Mouse (Mus musculus) retina, postnatal 7 days (tissue): Measurements from ENCODE around the gene Pabpn1l.

Source experiments
- DNase-seq: peaks from one replicate; pipeline ENCODE4 v3.0.0-alpha.2; 2012; ENCODE audit warnings: low read depth, low spot score

Pabpn1l gene

DNA sequence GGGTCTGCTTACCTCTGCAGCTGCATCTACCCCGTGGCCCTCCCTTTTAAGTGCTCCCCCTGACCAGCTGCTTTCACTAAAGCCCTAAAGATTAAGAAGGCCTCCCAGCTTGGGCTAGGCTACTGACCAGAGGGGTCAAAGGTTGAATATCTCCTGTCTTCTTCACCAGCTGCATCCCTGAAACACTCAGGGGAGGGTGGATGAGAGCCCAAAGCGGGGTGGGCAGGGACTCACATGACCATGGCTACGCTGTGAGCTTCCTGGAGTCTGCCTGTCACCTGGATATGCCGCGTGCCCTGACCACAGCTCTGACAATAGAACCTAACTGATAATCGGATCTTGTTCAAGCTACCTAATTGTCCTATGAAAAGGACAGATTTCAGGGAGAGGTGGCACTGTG is at the start of gene Pabpn1l:
Gene Pabpn1l (minus strand): TSS at position 13 of the 400 bp plus-strand sequence.
- DNase-seq = no peak

DNA sequence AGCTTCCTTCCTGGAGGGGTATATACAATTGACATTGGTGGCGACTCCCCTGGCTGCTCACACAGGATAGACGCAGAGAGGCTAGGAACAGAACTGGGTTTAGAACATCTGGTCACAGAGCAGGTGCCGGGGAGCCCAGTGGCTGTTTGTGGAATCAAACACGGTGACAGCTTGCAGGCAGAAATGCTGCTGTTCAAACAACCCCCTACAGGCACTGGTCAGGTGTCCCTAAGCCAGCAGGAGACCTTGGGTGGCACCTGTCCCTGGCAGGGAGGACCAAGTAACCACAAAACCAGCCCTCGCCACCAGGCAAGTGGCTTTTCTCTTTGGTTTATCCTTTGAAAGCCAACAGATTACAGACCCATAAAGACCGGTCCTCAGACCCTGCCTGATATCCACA is 49.4 kb upstream of the Pabpn1l start:
- no peak for DNase-seq

DNA sequence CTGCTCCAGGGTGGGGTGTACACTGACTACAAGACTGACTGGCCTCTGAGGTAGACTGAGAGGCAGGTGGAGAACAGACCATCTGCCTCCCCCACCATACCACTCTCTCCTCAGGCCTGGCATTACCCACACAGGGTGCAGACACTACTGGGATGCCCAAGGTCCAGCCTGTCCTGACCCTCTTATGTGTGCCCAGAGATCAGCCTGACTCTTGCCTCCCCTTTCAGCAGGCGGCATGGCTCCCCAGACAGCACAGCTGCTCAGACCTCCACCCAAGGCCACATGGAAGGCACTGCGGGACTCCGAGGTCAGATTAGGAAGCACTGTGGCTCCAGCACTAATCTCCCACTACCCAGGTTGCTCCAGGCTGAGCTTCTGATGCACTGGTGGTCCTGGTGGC is 48.2 kb upstream of the Pabpn1l start:
- no peak for DNase-seq

DNA sequence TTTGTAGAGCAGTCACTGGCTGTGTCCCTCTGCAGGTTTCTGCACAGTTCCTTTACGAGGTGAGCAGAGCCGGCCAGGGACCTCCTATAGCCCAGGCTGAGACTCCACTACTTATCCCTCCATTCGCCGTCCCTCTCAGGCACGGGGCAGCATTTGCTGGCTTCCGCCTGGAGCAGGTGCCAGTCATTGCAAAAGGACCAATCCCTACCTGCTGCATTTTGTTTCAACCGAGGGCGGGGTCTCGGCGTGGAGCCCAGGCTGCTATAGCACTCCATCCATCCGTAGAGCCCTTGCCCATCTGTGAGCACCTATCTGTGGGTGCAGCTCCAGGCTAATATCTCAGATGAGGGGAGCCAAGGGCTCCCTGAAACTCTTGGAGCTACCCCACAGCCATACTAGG is 47.5 kb upstream of the Pabpn1l start:
- DNase-seq = no peak

DNA sequence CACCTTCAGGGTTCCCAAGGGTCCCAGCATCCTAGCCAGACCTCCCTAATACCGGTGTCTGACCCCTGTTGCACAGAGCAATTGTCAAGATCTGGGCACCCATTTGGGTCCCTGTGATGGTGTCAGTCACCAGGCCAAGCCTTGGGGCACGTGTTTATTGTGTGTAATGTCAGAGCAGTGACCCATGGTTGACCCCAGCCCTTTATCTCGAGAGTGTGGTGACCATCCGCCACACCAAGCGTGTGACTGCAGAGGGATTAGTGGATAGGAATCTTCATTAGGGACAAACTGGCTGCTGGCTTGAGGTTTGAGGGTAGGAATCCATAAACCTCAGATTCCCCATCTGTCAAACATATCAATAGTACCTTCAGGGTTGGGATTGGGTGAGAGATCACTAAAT is 46.8 kb upstream of the Pabpn1l start:
- no peak for DNase-seq

DNA sequence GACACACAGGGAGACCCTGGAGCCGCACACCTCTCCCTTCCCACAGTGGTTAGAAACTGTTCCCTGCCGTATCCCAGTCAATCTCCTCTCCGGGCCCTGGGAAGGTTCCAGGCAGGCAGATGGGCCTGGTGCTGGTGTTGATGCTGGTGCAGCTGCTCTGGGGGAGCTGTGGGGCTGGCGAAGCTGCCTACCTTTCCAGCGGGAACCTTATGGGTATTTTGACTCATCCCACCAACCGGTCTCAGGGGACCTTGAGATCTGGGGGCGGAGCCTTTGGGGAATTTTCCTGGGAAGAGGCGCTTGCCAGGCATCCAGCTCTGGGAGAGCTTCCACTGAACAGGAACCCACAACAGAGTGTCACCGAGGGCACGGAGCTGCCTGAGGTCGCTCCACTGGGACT is 45.3 kb upstream of the Pabpn1l start:
- DNase-seq = no peak

DNA sequence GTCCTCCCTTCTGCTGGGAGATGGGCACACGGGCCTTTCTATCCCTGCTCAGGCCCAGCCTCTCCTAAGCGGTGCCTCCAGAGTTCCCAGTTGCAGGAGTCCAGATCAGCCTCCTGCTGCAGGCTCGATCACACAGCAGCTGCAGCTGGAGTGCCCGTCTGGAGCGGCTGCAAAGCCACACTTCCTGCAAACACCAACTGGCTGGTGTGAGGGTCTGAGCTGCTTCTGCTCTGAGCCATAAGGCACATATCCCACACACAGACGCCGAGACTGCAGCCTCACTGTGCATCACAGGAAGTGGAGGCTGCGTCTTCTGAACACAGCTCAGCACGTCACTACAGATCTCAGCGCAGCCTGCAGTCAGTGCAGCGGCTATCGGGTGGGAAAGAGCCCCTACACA is 44.3 kb upstream of the Pabpn1l start:
- no peak for DNase-seq

DNA sequence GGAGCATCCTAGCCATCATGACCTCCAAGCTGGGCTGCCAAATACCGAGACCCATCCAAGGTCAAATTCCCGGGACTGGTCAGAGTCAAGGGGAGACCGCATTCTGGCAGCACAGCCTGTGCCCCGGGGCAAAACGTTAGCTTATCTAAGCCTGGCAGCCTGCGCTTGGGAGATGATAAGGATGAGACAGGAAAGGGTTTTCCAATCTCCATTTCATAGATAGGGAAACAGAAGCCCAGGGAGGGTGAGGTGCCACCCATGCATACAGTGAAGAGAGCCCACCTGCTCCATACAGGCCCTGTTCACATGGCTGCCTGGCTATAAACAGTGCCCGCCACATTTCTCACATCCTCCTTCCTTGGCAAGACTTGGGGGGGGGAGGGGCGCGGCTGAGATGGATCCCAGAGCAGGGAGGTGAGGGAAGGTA is 43.8 kb upstream of the Pabpn1l start:
- DNase-seq = no peak

DNA sequence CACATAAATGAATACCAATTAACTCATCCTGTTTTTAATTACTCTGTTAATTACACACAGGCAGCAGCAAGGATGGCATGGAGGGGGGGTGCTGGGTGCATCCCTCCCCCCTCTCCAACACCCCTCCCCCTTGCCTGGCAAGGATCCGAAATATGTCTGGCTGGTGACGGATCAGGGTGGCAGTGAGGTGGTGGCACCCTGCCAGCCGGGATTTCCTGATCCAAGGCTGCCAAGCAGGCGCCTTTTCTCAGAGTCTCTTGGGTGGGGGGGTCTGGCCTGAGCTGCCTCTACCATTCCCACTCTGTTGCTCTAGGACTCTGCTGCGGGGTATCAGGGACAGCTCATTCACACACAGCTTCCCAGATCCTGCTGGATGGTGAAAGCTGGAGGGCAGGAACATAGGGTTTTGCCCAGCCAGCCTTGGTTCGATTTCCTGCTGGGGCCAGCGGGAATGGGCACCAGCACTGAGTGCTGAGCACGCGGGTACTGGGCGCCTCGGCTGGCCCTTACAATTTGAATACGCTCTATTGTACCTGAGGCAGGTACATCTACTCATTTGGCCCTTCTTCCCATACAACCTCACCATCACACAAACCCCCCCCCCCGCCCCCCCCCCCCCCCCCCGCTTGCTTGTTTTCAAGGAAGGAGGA is 43.3 kb upstream of the Pabpn1l start:
- DNase-seq = peak; percentile 65

DNA sequence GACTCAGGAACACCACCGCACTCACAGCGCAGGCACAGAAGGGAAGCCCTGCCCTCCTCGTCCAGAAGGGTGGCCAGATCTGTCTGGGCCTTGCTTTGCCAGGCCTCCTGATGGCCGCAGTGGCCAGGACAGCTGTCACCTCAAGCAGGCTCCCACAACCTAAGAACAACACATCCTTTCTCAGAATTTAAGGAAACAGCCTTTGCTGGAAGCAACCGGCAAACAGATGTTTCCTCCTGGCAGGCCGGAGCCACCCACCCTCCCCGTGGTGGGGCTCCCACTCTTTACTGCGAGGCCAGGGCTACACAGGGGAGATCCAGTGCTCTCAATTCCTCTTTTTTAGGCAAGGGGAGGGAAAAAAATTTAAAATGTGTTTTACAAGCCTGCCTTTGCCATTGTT is 42.7 kb upstream of the Pabpn1l start:
- no peak for DNase-seq

DNA sequence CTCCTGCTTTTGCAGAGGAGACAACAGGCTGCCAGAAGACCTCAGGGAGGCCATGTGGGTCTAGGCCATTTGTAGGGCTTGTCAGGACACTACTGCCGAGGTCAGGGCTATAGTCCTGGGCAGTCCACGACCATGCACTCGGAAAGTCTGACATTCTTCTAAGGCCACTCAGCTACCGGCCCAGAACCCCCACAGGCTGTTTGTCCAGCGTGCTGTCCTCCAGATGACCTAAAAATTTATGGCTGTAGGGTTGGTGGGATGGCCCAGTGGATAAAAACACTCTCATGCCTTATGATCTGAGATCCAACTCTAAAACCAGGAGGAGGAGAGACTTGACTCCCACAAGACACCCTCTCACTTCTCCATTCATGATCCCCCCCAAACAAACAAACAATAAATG is 41.1 kb upstream of the Pabpn1l start:
- DNase-seq = no peak

DNA sequence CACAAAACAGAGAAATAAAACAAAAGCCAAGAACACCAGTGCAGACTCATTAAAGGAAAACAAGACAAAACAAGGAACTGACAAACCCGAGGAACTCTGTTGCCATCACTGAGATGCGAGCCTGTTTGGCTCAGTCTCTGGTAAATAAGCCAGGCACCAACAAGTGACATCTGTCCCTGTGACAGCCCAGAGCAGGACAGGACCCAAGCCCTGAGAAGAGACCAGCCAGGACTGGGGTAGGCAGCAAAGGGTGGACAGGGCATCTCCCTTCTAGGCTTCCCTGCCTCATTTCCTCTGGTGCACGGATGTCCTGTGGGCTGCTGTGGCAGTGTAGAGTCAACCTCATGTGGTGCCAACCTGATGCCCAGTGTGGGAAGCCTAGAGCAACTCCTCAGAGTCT is 40.6 kb upstream of the Pabpn1l start:
- no peak for DNase-seq

DNA sequence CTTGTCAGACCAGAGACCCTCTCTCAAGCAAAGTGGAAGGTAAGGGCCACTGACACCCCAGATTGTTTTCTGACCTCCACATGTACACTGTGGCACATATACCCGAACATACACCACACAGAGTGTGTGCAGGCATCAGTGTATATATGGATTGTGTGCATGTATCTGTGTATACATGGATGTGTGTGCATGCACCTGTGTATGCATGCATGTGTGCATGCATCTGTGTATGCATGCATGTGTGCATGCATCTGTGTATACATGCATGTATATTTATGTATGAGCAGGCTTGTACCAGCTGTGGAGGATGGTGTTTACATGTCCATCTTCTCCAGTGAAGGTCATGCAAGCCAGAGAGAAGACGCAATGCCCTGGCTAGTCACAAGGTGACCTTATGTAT is 39.4 kb upstream of the Pabpn1l start:
- DNase-seq = no peak

DNA sequence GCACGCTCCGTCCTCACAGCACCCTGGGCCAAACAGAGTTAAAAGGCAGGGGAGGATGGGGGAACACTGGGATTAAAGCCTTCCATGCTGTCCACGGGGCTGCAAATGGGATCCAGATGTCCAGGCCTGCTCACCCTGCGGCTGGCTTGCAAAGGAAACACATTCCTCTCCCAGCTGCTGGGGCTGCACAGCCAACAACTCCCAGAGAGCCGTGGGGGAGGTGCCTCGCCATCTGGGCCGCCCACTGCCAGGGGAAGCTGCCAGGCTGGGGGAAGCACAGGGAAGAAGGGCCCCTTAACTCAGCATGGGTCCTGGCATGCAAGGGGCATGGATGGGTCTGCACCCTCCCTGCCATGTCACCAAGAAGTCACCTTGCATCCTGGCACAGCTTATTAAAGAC is 38.6 kb upstream of the Pabpn1l start:
- DNase-seq = no peak

DNA sequence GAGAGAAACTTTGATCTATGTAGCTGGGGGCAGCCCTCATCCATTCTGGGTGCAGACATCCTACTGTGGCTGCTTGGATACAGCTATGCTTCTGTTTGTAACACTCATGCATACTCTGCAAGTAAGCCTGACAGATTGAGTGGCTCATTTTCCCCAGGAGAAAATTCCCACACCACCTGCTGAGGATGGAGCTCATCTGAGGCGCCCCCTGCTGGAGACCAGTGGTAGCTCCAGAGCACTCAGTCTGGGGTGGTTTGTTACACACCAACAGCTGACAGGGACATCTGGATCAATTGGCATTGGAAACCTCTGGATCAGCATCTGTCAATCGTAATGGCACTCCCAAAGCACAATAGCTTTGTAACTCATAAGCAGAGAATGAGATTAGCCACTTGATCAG is 37.5 kb upstream of the Pabpn1l start:
- DNase-seq = no peak

DNA sequence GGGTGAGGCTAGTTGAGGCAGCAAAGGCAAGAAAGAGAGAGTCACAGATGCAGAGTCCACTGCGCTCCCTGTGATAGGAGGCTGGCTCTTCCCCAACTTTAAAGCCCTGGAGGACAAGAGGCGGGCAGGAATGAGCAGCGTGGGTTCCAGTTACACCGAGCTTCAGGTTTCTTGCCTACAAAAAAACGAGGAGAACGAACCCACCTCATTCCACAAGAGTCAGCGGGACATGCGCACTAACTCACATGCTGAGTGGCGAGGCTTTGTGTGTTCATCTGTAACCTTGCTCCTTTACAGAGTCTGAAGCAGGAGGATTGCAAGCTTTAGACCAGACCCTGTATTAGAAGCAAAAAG is 36.2 kb upstream of the Pabpn1l start:
- no peak for DNase-seq

DNA sequence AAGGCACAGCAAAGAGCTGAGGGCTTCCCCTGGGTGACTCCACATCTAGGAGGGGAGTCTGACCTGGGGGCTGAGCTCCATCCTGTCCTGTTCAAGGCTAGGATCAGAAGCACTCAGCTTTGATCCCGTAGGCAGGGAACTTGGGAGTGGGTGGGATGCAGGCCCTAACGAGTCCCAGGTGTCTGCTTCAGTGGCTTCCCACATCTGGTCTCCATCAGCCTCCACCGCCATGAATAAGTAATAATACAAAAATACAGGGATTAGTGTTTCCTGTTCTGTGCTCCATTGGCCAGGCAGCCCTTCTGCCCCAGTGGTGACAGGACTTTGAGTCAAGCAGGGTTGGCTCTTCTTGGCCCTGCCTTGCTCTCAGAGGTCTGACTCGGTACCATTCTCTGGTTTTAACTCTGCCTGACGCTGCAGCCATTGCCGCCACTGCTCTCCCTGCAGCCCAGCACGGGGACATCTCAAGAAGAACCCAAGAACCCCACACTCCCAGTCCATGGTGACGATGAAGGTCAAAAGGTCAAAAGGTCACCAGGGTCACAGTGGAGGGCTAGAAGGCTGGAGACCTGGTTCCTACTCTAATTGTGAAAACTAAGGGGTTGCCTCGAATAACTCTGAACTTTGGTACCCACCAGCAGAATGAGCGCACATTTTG is 35.7 kb upstream of the Pabpn1l start:
- DNase-seq = no peak

DNA sequence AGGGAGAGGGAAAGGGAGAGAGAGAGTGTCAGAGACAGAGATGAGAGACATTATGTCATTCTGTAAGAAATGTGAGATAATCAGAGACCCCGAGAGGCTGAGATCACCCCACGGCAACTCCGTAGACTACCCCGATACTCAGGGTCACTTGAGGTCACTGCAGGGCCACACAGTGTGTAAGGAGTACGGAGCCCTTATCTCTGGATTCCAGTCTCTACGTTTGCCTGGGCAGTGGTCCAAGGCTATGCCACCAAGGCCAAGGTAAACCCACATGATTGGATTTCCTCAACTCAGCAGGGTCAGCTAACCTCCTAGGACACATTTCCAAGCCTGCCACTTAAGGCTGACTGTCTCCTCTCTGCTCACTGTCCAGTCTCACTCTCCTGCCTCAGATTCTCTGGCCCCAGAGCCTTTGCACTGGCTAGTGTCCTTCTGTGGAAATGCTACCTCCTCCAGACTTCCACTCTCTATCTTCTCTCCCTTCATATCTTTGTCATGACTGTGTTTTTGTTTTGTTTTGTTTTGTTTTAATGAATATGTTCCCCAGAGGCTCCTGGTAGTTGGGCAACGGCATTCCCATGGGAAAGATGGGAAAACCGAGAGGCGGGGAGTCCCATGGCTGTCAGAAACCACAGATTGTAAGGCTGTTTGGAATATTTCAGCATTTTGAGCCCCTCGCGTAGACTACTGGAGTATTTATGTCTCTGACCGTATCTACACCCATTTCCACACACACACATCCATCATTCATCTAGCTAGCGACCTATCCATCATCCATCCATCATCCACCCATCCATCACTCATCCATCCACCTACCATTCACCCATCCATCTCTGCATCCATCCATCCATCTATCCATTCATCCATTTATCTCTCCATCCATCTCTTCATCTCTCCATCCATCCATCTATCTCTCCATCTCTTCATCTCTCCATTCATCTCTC is 33.8 kb upstream of the Pabpn1l start:
- no peak for DNase-seq

DNA sequence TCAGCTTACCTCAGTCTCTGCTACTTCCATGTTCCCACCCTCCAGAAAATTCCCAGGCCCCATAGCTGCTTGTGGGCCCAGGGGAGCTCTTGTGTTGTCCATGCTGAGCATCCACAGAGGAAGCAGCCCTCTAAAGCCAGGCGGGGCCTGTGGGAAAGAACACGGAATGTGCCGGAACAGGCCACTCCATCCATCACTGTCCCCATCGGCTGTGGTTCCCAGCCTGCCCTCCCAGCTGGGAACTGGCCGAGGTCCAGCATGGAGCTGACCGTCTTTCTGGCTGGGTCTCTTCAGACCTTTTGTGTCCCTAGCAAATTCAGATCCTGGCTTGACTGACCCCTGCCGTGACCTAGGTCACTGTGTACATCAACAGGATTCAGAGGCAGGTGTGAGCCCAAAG is 32.2 kb upstream of the Pabpn1l start:
- DNase-seq = no peak

DNA sequence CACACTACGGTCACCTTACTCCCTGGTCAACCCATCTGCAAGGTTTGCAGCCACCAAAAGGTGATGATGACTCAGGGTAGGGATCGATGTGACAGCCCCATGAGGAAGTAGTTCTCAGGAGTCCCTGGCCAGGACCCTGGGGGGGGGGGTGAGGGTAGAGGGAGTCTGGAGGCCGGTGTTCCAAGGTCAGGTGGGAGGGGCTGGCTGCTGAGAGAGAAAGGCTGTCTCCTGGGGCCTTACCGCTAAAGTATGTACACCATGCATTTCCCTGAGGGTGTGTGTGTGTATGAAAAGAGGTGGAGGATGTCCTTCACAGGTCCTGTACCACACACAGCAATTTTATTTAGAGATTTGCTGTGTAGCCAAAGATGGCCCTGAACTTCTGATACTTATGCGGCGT is 30.1 kb upstream of the Pabpn1l start:
- DNase-seq = no peak

DNA sequence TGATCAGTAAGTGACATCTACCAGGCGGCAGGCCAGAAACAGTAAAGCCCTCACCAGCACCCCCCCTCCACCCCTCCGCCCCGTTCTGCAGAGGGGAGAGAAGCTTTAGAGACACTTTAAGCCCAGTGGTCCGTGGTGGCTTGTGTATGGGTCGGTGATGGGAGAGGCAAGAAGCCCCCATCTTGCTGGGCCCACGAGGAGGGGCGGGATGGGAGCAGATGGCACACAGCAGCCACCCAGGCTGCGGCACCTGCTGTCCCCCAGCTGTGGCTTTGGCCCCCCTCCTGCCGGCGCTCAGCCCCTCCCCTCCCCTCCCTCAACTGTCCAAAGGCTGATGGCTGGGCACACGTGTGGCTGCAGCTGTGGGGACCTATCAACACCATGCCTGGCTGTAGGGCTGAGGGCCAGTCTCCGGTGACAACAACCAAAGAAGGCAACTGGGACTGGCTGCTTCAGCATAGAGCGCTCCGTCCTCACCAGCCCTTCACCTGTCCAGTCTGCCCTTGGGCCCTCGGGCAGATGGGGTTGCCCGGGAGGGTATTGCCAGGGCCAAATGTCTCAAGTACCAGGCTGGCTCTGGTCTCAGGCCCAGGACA is 28.9 kb upstream of the Pabpn1l start:
- no peak for DNase-seq

DNA sequence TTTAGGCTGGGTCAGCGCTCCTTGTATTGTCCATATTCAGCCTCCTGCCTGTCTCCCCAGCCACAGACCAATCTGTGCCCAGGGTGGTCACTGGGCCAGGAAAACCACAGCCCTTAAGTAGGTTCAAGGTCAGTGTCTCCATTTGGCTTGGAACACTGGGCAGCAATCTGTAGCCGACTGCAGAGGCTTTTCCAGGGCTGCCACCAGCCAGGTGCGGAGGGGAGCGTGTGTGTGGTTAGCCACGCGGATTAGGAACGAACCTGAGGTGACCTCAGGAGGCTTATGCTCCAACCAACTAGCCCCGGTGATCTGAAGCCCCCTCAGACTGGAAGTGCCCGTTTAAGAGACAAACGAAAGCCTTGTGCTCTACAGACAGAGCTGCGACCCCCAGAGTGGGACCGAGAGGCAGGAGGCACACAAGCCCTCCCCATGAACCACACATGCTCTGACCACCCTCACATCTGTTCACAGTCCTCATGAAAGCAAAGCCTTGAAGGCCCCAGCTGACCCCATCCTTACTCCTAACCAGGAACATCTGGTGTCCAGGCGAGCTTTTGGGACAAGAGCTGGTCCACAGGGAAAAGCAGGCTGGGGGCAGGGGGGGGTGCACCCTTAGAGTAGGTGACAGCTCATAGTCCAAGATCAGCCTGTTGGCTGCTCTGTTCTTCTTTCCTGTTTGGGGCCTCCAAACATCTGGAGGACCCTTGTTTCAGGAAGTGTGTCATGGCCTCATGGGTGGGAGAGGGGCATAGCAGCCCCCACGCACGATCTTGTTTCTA is 25.8 kb upstream of the Pabpn1l start:
- no peak for DNase-seq
